Mouse (Mus musculus) heart, embryonic 16.5 days (tissue): ENCODE measurements around the gene Inafm2. TPM values are rescaled to one million over a fixed set of nuclear protein-coding genes. Genes with fewer than 3 reads are reported as not detected.
A peak's percentile ranks its signal among the peaks of the same experiment; 100 is the strongest.

Experiments
- ATAC-seq: fragments of 200-750 bp; cut with Nextera tagmentation; replicated peaks from 2 replicates; pipeline ENCODE4 v1.8.0; 2017; ENCODE audit warnings: moderate number of reproducible peaks; ENCODE audit not compliant: insufficient read depth, low FRiP score; ENCODE audit errors: extremely low read depth
- H3K27ac ChIP-seq: fragments of 300-500 bp; sonication (generic); 2 replicates; pipeline ENCODE4 v1.5.1; 2014; ENCODE audit warnings: mild to moderate bottlenecking, low read length, control low read depth, moderate library complexity
- H3K27me3 ChIP-seq: fragments of 300-500 bp; sonication (generic); 2 replicates; pipeline ENCODE4 v1.6.1; 2014; ENCODE audit warnings: low read length, mixed read lengths; ENCODE audit not compliant: control insufficient read depth, insufficient read depth
- H3K36me3 ChIP-seq: fragments of 300-500 bp; sonication (generic); 2 replicates; pipeline ENCODE4 v1.6.1; 2014; ENCODE audit not compliant: control insufficient read depth, insufficient read depth
- H3K4me1 ChIP-seq: fragments of 300-500 bp; sonication (generic); 2 replicates; pipeline ENCODE4 v1.6.1; 2014; ENCODE audit warnings: low read length, mixed read lengths; ENCODE audit not compliant: control insufficient read depth, insufficient read depth
- H3K4me2 ChIP-seq: fragments of 300-500 bp; sonication (generic); 2 replicates; pipeline ENCODE4 v1.6.1; 2014; ENCODE audit warnings: low read depth, mild to moderate bottlenecking, control low read depth, low read length
- H3K4me3 ChIP-seq: fragments of 300-500 bp; sonication (generic); 2 replicates; pipeline ENCODE4 v1.5.1; 2014; ENCODE audit warnings: mild to moderate bottlenecking, control low read depth, low read length
- H3K9ac ChIP-seq: fragments of 300-500 bp; sonication (generic); 2 replicates; pipeline ENCODE4 v1.6.1; 2014; ENCODE audit warnings: low read length, control low read depth
- H3K9me3 ChIP-seq: fragments of 300-500 bp; sonication (generic); replicated peaks from 2 replicates; pipeline ENCODE4 v1.6.1; 2016; ENCODE audit warnings: low read length; ENCODE audit not compliant: control insufficient read depth
- WGBS: fragments of 180-500 bp; shearing (Covaris S2); extraction: QIAGEN DNeasy Blood & Tissue Kit; methylation state at CpG from one replicate; pipeline ENCODE4 v1.1.7; 2014; 5-methylcytosine and 5-hydroxymethylcytosine counted together
- polyA plus RNA-seq: library from polyadenylated mRNA; unstranded; fragments of >200 nt; fragmentation: Nextera tagmentation; extraction: Ambion mirVana; gene quantifications from 2 replicates; pipeline ENCODE4 v1.2.1, GENCODE M21; 2015

The Inafm2 gene
- polyA plus RNA-seq, 1 experiment from 2014 or later: 45.2 TPM

DNA sequence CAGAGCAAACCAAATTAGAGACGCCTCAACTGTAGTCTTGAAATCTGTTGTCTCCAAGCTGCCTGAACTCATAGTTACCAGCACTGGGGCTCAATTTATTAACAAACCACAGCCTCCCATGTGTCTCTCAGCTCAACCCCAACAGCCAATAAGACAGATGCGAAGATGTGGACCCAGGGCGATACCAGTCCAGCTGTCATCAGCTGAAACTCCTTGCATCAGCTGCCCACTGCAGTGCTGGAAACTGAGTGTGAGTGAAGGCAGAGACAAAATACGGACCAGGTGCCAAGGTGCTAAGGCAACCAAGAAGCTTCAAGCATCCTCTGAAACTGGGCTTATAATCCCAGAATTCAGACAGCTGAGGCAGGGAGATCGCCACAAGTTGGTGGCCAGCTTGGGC, 13.6 kb upstream of the Inafm2 start:
- no peak for ATAC-seq
- Histone ChIP-seq H3K36me3 (no peaks in the 10 kb centered on the region), H3K9me3 (no peaks in the 10 kb centered on the region), H3K27ac (no peak overlapping the region), H3K27me3 (peaks cover 2% of the 10 kb centered on the region; the same call in 1 of the 2 replicates), H3K4me1 (peaks cover 28% of the 10 kb centered on the region), H3K4me3 (no peak overlapping the region), H3K9ac (no peak overlapping the region), H3K4me2 (no peak overlapping the region)
- WGBS: 74% methylated on average over 5 of the region's 5 CpGs

DNA sequence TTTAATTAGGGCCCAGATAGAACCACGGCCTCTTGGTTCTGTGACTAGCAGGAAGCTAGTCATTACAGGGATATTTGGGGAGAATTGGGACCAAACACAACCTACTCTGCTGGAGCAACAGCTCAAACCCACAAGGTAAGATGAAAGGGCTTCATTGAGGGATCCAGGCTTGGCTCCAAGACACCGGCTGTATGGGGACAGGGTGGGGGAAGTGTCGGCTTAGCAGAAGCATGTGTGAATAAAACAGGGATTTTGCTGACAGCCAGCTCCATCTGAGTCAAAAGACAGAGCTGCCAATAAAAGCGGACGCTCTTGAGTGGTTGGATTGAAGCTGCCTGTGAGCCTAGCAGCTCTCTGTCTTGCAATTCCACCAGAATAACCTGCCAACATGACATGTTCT, 12.2 kb upstream of the Inafm2 start:
- H3K27ac ChIP-seq: no peak overlapping the region
- WGBS: 43% methylated on average over 5 of the region's 5 CpGs
- H3K9me3 ChIP-seq: no peaks in the 10 kb centered on the region
- H3K4me1 ChIP-seq: peaks cover 22% of the 10 kb centered on the region
- no peak overlapping the region for H3K9ac ChIP-seq
- no peak overlapping the region for H3K4me2 ChIP-seq
- H3K4me3 ChIP-seq: no peak overlapping the region
- no peaks in the 10 kb centered on the region for H3K36me3 ChIP-seq
- H3K27me3 ChIP-seq: peaks cover 2% of the 10 kb centered on the region; the same call in 1 of the 2 replicates
- ATAC-seq: no peak

DNA sequence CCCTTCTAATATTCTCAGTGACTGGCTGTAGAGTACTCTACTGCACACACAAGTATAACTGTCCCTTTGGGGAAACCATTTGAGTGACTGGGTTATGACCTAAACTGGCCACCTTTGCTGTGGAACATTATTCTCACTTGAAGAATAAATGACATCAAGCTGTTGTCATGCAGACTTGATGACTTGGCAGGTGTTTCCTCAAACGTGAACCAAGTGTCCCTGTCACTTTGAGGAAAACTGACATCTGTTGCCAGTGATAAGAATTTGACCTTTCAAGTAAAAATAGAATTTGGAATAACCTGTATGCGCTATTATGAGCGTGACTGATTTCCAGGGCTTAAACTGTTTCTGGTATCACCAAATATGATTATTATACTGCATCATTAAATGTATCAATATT, 5.2 kb upstream of the Inafm2 start:
- H3K36me3 ChIP-seq: no peaks in the 10 kb centered on the region
- H3K4me2 ChIP-seq: no peak overlapping the region
- H3K4me1 ChIP-seq: peaks cover 6% of the 10 kb centered on the region
- peaks cover 2% of the 10 kb centered on the region; the same call in 1 of the 2 replicates for H3K27me3 ChIP-seq
- 47% methylated on average over 3 of the region's 3 CpGs for WGBS
- no peaks in the 10 kb centered on the region for H3K9me3 ChIP-seq
- H3K9ac ChIP-seq: no peak overlapping the region
- no peak overlapping the region for H3K4me3 ChIP-seq
- H3K27ac ChIP-seq: no peak overlapping the region
- ATAC-seq: no peak

DNA sequence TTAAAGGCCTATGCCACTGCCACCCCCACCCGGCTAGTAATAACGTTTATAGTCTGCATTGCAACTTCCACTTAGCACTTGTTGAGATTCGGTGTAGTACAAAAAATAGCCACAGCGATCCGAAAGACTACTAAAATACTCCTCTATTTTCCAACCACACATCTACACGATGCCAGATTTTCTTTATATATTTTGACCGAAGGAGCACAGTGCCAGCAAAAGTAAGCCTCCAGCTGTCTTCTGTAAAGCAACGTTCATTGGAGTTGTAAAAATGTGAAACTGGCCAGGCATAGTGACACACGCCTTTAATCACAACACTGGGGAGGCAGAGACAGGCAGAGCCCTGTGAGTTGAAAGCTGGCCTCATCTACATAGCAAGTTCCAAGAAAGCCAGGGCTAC, 4.4 kb upstream of the Inafm2 start:
- ATAC-seq: no peak
- Histone ChIP-seq H3K4me1 (peaks cover 6% of the 10 kb centered on the region), H3K9ac (no peak overlapping the region), H3K27me3 (peaks cover 2% of the 10 kb centered on the region; the same call in 1 of the 2 replicates), H3K4me3 (no peak overlapping the region), H3K27ac (no peak overlapping the region), H3K4me2 (no peak overlapping the region), H3K9me3 (no peaks in the 10 kb centered on the region), H3K36me3 (no peaks in the 10 kb centered on the region)
- WGBS: 62% methylated on average over 9 of the region's 9 CpGs

DNA sequence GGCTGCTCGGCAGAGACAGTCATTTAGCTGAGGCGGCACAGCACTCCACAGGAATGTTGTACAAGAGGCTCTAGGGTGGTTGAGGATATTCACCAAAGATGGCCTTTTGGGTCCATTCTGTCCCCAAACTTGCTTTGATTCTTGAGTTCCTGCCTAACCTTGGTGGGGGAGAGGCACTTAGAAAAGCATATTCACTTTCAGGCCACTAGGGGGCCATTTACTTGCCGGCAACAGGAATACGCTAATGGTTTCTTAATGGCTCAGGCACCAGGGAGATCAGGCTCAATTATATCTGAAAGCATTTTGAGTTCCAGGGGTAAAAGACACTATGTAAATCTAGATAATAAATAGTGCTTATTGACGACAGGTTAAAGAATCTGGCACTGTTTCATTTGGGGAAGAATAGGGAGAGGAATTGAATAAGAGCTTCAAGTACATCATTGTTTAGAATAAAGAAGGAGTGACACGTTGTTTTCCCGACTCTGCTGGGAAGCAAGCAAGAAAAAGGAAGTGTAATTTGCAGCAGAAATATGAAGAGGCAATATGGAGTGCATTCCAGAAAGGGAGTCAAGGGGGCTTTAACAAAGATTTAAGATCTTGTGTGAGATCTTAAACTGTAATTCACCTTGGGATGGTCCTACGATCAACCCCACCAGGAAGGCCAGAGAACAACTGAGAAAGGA, 2.2 kb upstream of the Inafm2 start:
- H3K9ac ChIP-seq: no peak overlapping the region
- peaks cover 21% of the 10 kb centered on the region for H3K4me1 ChIP-seq
- H3K27ac ChIP-seq: no peak overlapping the region
- no peak overlapping the region for H3K4me2 ChIP-seq
- H3K36me3 ChIP-seq: no peaks in the 10 kb centered on the region
- H3K9me3 ChIP-seq: no peaks in the 10 kb centered on the region
- H3K27me3 ChIP-seq: peaks cover 2% of the 10 kb centered on the region; the same call in 1 of the 2 replicates
- H3K4me3 ChIP-seq: no peak overlapping the region
- no peak for ATAC-seq
- WGBS: 30% methylated on average over 8 of the region's 8 CpGs

DNA sequence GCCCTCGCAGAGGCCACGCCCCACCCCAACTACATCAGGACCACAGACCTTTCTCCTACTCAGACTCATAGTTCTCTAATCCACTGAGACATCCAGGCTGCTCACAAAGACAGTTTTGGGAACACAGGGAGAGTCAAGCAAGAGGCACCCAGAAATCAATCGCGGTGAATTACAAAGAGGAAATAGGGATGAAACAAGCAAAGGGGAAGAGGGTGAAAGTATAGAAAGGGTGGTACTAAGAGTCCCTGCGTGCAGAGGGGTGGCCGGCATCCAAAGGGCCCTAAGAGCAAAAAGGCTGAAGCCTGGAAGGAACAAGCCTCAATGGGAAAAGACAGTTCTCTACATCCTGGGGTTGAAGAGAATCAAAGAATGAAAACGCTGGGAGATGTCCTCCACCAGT, 937 bp upstream of the Inafm2 start:
- Histone ChIP-seq H3K4me1 (peaks cover 32% of the 10 kb centered on the region), H3K4me3 (peak overlapping the region; percentile 82), H3K27ac (no peak overlapping the region), H3K9me3 (no peaks in the 10 kb centered on the region), H3K4me2 (peak overlapping the region; percentile 93), H3K36me3 (peaks cover 3% of the 10 kb centered on the region), H3K9ac (no peak overlapping the region), H3K27me3 (peaks cover 2% of the 10 kb centered on the region; the same call in 1 of the 2 replicates)
- no peak for ATAC-seq
- WGBS: 26% methylated on average over 7 of the region's 7 CpGs

DNA sequence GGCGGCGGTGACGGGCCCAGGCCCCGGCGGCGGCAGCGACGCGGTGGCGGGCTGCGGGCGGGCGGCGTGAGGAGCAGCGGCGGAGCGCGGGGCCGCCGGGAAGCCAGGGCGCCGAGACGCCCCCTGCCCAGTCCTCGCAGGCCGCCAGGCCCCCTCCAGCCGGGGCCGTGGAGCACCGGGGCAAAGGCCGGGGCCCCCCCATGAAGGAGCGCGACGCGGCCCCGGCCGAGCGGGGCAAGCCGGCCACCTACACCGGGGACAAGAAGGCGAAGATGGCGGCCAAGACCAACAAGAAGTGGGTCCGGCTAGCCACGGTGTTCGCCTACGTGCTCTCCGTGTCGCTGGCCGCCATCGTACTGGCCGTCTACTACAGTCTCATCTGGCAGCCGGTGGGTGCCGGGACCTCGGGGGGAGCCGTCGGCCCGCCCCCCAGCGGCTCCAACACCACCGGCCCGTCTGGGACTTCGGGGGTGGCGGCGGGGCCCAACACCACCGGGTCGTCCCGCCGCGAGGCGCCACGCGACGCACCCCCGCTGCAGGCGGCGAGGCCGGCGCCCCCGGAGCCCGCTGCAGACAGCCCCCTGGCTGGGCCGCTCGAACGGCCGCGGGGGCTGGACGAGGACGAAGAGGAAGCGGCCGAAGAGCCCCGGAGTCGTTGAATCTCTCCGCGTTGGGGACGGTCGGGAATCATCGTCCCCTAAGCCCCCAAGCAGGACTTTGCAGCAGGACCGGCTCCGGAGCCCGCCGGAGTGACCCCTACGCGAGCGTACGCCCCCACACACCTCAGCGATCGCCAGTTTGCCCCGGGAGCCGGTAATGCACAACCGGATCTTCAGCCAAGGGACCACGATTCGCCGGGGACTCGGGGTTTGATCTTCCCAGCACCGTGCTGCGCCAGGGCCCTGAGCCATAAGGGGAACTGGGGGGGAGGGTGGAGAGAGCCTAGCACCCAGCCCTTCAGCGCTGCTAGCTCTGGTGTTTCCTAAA, 650 bp downstream of the Inafm2 start:
- under 1% methylated on average over 101 of the region's 113 CpGs for WGBS
- H3K4me1 ChIP-seq: peaks cover 44% of the 10 kb centered on the region

DNA sequence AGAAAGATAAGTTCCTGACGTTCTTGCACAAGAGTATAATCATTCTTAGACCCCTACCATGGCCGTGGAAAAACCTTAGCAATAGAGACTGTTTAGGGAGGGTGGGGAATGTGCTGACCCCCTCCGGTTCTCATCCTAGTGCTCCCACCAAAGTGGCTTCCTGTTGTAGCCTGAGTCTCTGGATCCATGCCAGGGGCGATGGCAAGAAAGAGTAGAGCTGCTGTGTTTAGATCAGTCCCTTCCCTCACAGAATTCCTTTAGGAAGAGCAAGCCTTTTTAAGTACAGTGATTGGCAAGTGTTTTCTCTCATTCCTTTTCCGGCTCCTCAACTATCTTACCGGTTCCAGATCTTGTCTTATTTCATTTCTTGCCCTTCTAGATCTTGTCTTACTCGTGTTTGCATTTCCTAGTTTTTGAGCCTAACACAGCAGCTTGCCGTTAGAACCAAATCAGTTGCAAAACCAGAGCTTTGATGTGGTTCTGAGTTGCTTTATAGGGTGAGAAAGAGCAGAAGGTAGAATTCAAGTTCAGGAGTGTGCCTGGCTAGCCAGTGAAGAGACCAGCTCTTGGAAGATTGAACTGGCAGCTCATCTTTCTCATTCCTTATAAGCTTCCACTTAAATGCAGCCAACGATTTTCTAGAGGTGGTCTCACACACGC, 1.9 kb downstream of the Inafm2 start:
- peaks cover 2% of the 10 kb centered on the region; the same call in 1 of the 2 replicates for H3K27me3 ChIP-seq
- H3K36me3 ChIP-seq: peaks cover 3% of the 10 kb centered on the region
- no peak for ATAC-seq
- WGBS: 13% methylated on average over 10 of the region's 10 CpGs
- H3K4me1 ChIP-seq: peaks cover 57% of the 10 kb centered on the region
- peak overlapping the region; percentile 82 for H3K4me3 ChIP-seq
- H3K9me3 ChIP-seq: no peaks in the 10 kb centered on the region
- H3K27ac ChIP-seq: peak overlapping the region; percentile 87
- H3K9ac ChIP-seq: peak overlapping the region; percentile 97
- peak overlapping the region; percentile 93 for H3K4me2 ChIP-seq

More for the DNA sequence above, 650 bp downstream of the Inafm2 start:
- peak overlapping the region; percentile 97 for H3K9ac ChIP-seq
- H3K4me2 ChIP-seq: peak overlapping the region; percentile 93
- H3K27me3 ChIP-seq: peaks cover 2% of the 10 kb centered on the region; the same call in 1 of the 2 replicates
- H3K4me3 ChIP-seq: peak overlapping the region; percentile 82
- H3K36me3 ChIP-seq: peaks cover 3% of the 10 kb centered on the region
- peak; percentile 10 for ATAC-seq
- no peaks in the 10 kb centered on the region for H3K9me3 ChIP-seq
- peak overlapping the region; percentile 87 for H3K27ac ChIP-seq
